In the genomic region with DNA sequence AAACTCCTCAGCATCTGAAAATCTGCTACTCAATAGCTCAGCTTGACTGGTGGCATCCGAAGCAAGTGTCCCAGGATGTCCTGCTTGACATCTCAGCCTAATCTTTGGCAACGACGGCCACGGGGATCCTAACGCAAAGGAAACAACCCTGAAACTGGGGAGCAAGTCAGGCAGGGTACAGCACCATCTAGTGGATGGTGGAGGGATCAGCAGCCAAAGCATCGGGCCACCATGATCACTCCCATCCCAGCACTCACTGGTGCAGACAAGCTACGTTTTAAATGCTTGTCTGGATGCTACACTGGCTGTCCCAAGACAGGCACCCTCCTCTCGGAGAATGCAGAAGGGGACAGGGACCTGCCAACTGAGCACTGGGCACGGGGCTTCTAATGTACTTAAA, we compare ENCODE assay signal across 8 mouse cellular contexts. TPM values are rescaled to one million over a fixed set of nuclear protein-coding genes. Genes with fewer than 3 reads are reported as not detected.
DNase-seq lines count a peak whose midpoint lies in the region; ATAC-seq and TF ChIP-seq lines count a peak whose summit lies in the region.

A gene (minus strand): TSS at position 156 of the 400 bp plus-strand sequence.

- no peak within 1 kb of the TSS for H3K4me3 ChIP-seq in intestine, embryonic 14.5 days (ENCODE audit: low read depth, low read length)
- no peak within 1 kb of the TSS for H3K4me3 ChIP-seq in intestine, embryonic 16.5 days (ENCODE audit: low read length)
- H3K4me3 ChIP-seq in G1E (ENCODE audit: low read depth, low read length) = no peak within 1 kb of the TSS
- H3K4me3 ChIP-seq in cerebellum, adult 2 months (replicated peaks; ENCODE audit: insufficient read depth, low read depth, low read length) = peak within 1 kb of the TSS; percentile 20
- H3K4me3 ChIP-seq in midbrain, postnatal 0 days (ENCODE audit: low read depth, low read length) = no peak within 1 kb of the TSS

- ATAC-seq in intestine, embryonic 14.5 days (replicated peaks; ENCODE audit: low FRiP score, low TSS enrichment, low read depth) = no peak
- no peak for ATAC-seq in intestine, embryonic 16.5 days
- ATAC-seq in G1E (ENCODE audit: extremely low read depth, insufficient number of reproducible peaks, low FRiP score, poor library complexity, severe bottlenecking) = 0 out of 2 replicates have a peak, but pooled peaks have one; percentile 22
- ATAC-seq in midbrain, postnatal 0 days (ENCODE audit: low FRiP score) = no peak

- H3K36me3 ChIP-seq in intestine, embryonic 14.5 days (ENCODE audit: control insufficient read depth, insufficient read depth, low read length) = peaks cover 18% of the 10 kb centered on the region
- H3K36me3 ChIP-seq in intestine, embryonic 16.5 days (ENCODE audit: control insufficient read depth, insufficient read depth, low read length) = peaks cover 19% of the 10 kb centered on the region
- peaks cover 26% of the 10 kb centered on the region for H3K36me3 ChIP-seq in G1E (replicated peaks)
- 0 out of 2 replicates have a peak, but pooled peaks cover 7% of the 10 kb centered on the region for H3K36me3 ChIP-seq in midbrain, postnatal 0 days (ENCODE audit: insufficient read depth, low read length)

- DNase-seq in intestine, embryonic 14.5 days (ENCODE audit: low spot score) = peak; percentile 81
- peak; percentile 72 for DNase-seq in G1E (ENCODE audit: low spot score)
- DNase-seq in cerebellum, adult 2 months = peak; percentile 52 to 67
- DNase-seq in heart, postnatal 14 days = peak; percentile 36 to 65
- peak; percentile 46 to 63 for DNase-seq in left cerebral cortex, postnatal 10 days (ENCODE audit: extremely low spot score in 1 of 2, low spot score in 2 of 2)
- peak; percentile 58 for DNase-seq in midbrain, postnatal 0 days (ENCODE audit: low spot score)
- peak; percentile 75 for DNase-seq in thymus, postnatal 0 days (ENCODE audit: low spot score)

- intact Hi-C loops in heart, postnatal 14 days (cut with DNase I) = no loop called here
- intact Hi-C loops in left cerebral cortex, postnatal 10 days (cut with DNase I) = no loop called here

- H3K27ac ChIP-seq in intestine, embryonic 14.5 days (ENCODE audit: low read depth) = no peak within 1 kb of the TSS
- no peak within 1 kb of the TSS for H3K27ac ChIP-seq in intestine, embryonic 16.5 days (ENCODE audit: low read length)
- no peak within 1 kb of the TSS for H3K27ac ChIP-seq in cerebellum, adult 2 months (ENCODE audit: insufficient read depth, low read length)
- H3K27ac ChIP-seq in midbrain, postnatal 0 days (ENCODE audit: low read depth, low read length) = no peak within 1 kb of the TSS

- H3K27me3 ChIP-seq in intestine, embryonic 14.5 days (replicated peaks; ENCODE audit: control insufficient read depth, insufficient read depth, low read length) = no peaks in the 10 kb centered on the region
- H3K27me3 ChIP-seq in intestine, embryonic 16.5 days (replicated peaks; ENCODE audit: control insufficient read depth, insufficient read depth, low read length) = peaks cover 4% of the 10 kb centered on the region; the same call in 1 of the 2 replicates
- H3K27me3 ChIP-seq in G1E (ENCODE audit: insufficient read depth, low read length) = peaks cover 17% of the 10 kb centered on the region
- H3K27me3 ChIP-seq in cerebellum, adult 2 months (ENCODE audit: control insufficient read depth, insufficient read depth, low read length) = no peaks in the 10 kb centered on the region
- no peaks in the 10 kb centered on the region for H3K27me3 ChIP-seq in midbrain, postnatal 0 days (ENCODE audit: insufficient read depth, low read length)

- TF ChIP-seq CTCF in G1E (IDR thresholded peaks at IDR 0.05; ENCODE audit: low read depth, low read length) = peak; percentile 96
- peak; percentile 96 for TF ChIP-seq CTCF in cerebellum, adult 2 months (IDR thresholded peaks at IDR 0.05; ENCODE audit: borderline replicate concordance, insufficient read depth, low read depth, low read length)
- peak; percentile 92 for TF ChIP-seq CTCF in midbrain, postnatal 0 days (IDR thresholded peaks at IDR 0.05)

- WGBS in intestine, embryonic 14.5 days = 13% methylated on average over 9 of the region's 9 CpGs
- WGBS in intestine, embryonic 16.5 days = 6% methylated on average over 9 of the region's 9 CpGs
- WGBS in cerebellum, adult 2 months = 4% methylated on average over 9 of the region's 9 CpGs
- WGBS in midbrain, postnatal 0 days = 9% methylated on average over 9 of the region's 9 CpGs

- H3K4me2 ChIP-seq in intestine, embryonic 14.5 days (ENCODE audit: low read length) = no peak within 1 kb of the TSS
- H3K4me2 ChIP-seq in intestine, embryonic 16.5 days (ENCODE audit: low read depth, low read length) = no peak within 1 kb of the TSS
- H3K4me2 ChIP-seq in midbrain, postnatal 0 days (ENCODE audit: low read depth, low read length, poor library complexity, severe bottlenecking) = no peak within 1 kb of the TSS

- no peaks in the 10 kb centered on the region for H3K9me3 ChIP-seq in intestine, embryonic 14.5 days (ENCODE audit: control insufficient read depth, low read length)
- H3K9me3 ChIP-seq in intestine, embryonic 16.5 days (ENCODE audit: control insufficient read depth, low read length) = no peaks in the 10 kb centered on the region
- H3K9me3 ChIP-seq in G1E (replicated peaks) = no peaks in the 10 kb centered on the region
- H3K9me3 ChIP-seq in midbrain, postnatal 0 days (ENCODE audit: low read length) = no peaks in the 10 kb centered on the region

- TF ChIP-seq POLR2A in cerebellum, adult 2 months (IDR thresholded peaks at IDR 0.05; ENCODE audit: borderline replicate concordance, insufficient read depth, low read length) = no peak

- H3K4me1 ChIP-seq in intestine, embryonic 14.5 days (replicated peaks; ENCODE audit: control insufficient read depth, insufficient read depth, low read length) = no peaks in the 10 kb centered on the region
- no peaks in the 10 kb centered on the region for H3K4me1 ChIP-seq in intestine, embryonic 16.5 days (ENCODE audit: control insufficient read depth, insufficient read depth, low read length)
- H3K4me1 ChIP-seq in G1E (ENCODE audit: insufficient read depth, low read depth, low read length) = peaks cover 15% of the 10 kb centered on the region; the same call in 1 of the 2 replicates
- H3K4me1 ChIP-seq in cerebellum, adult 2 months (ENCODE audit: control insufficient read depth, insufficient read depth, low read length) = peaks cover 6% of the 10 kb centered on the region
- no peaks in the 10 kb centered on the region for H3K4me1 ChIP-seq in midbrain, postnatal 0 days (ENCODE audit: insufficient read depth, low read length)

- H3K9ac ChIP-seq in intestine, embryonic 14.5 days (ENCODE audit: low read length) = no peak within 1 kb of the TSS
- no peak within 1 kb of the TSS; the same call in 1 of the 2 replicates for H3K9ac ChIP-seq in intestine, embryonic 16.5 days (ENCODE audit: low read depth, low read length)
- H3K9ac ChIP-seq in midbrain, postnatal 0 days (replicated peaks; ENCODE audit: low read length, poor library complexity, severe bottlenecking) = no peak within 1 kb of the TSS

RNA-seq across cellular contexts. Expression of the gene that starts here (rescaled TPM):
- polyA plus RNA-seq in intestine, embryonic 14.5 days (2014; fragmentation: Nextera tagmentation; extraction: Ambion mirVana) = not detected in 2 replicates
- polyA plus RNA-seq in intestine, embryonic 16.5 days (2015; fragmentation: Nextera tagmentation; extraction: Ambion mirVana) = 0.21 and 0.34 TPM in 2 replicates
- 13.3 TPM in 1 of 2 replicates, not detected in the other for total RNA-seq in G1E (2014; fragmentation: Nextera tagmentation)
- total RNA-seq in G1E (2017) = 0.55 TPM in 1 of 2 replicates, not detected in the other
- polyA plus RNA-seq in G1E (2012) = not detected in 2 replicates
- polyA plus RNA-seq in cerebellum, adult 2 months (2012; rRNA removed) = 6.9 and 8.2 TPM in 2 replicates
- total RNA-seq in heart, postnatal 14 days (2021) = not detected
- total RNA-seq in left cerebral cortex, postnatal 10 days (2021) = 1 to 10 TPM in 1 of 2 experiments, under 1 TPM in 1; 0.97 to 1.2 TPM
- total RNA-seq in midbrain, postnatal 0 days (2014; rRNA removed) = 0.19 TPM in 1 of 2 replicates, not detected in the other
- polyA plus RNA-seq in midbrain, postnatal 0 days (2015; fragmentation: Nextera tagmentation; extraction: Ambion mirVana) = 0.36 and 0.55 TPM in 2 replicates
- polyA plus RNA-seq in thymus, postnatal 0 days (2015; fragmentation: Nextera tagmentation; extraction: Ambion mirVana) = 0.06 TPM in 1 of 2 replicates, not detected in the other

Comparison
In these comparisons a context has a peak if more than half of its experiments do, and no peak if none do; other contexts are left out.
1. Peak in DNase-seq in intestine, embryonic 14.5 days; RNA of the gene not detected or under 1 TPM.
2. Peak in DNase-seq in heart, postnatal 14 days; RNA of the gene not detected or under 1 TPM.
3. Peak in DNase-seq in midbrain, postnatal 0 days; RNA of the gene not detected or under 1 TPM.
4. Peak in DNase-seq in thymus, postnatal 0 days; RNA of the gene not detected or under 1 TPM.